Mouse (Mus musculus): ENCODE results near the gene Trabd.
A peak's percentile ranks its signal among the peaks of the same experiment; 100 is the strongest.

Trabd gene

GRCm38 (mm10) chr15:89078208-89078836 lies 3.4 kb downstream of the Trabd start:
- no peak for DNase-seq

- DNase-seq: no peak
Observed at GRCm38 (mm10) chr15:89083906-89084305, 9.0 kb downstream of the Trabd start.

GRCm38 (mm10) chr15:89084826-89085225 lies 9.9 kb downstream of the Trabd start:
- DNase-seq: no peak

- DNase-seq: peak; percentile 88
Observed at GRCm38 (mm10) chr15:89088607-89089247, 13.8 kb downstream of the Trabd start, which contains the start of gene Selenoo. TSS of gene Selenoo (plus strand) at chr15:89089084.

GRCm38 (mm10) chr15:89089248-89090051 lies 14.5 kb downstream of the Trabd start:
- DNase-seq: no peak

GRCm38 (mm10) chr15:89090662-89091061 lies 15.7 kb downstream of the Trabd start:
- no peak for DNase-seq

- DNase-seq: no peak
Observed at GRCm38 (mm10) chr15:89092181-89092580, 17.3 kb downstream of the Trabd start.

- DNase-seq: no peak
Observed at GRCm38 (mm10) chr15:89097450-89097849, 22.5 kb downstream of the Trabd start.

- DNase-seq: no peak
Observed at GRCm38 (mm10) chr15:89098616-89099015, 23.7 kb downstream of the Trabd start.

- DNase-seq: no peak
Observed at GRCm38 (mm10) chr15:89100823-89101222, 25.9 kb downstream of the Trabd start.

- DNase-seq: no peak
Observed at GRCm38 (mm10) chr15:89102646-89103045, 27.7 kb downstream of the Trabd start.

GRCm38 (mm10) chr15:89103921-89104320 lies 29.0 kb downstream of the Trabd start:
- DNase-seq: no peak

GRCm38 (mm10) chr15:89104425-89104824 lies 29.5 kb downstream of the Trabd start:
- DNase-seq: no peak

- DNase-seq: no peak
Observed at GRCm38 (mm10) chr15:89106073-89106472, 31.1 kb downstream of the Trabd start.

GRCm38 (mm10) chr15:89106976-89107375 lies 32.1 kb downstream of the Trabd start:
- DNase-seq: no peak

- no peak for DNase-seq
Observed at GRCm38 (mm10) chr15:89110147-89110546, 35.2 kb downstream of the Trabd start.

GRCm38 (mm10) chr15:89118007-89118406 lies 43.1 kb downstream of the Trabd start:
- DNase-seq: no peak

- DNase-seq: peak; percentile 94
Observed at GRCm38 (mm10) chr15:89122649-89123366, 47.9 kb downstream of the Trabd start, which contains the start of gene Tubgcp6. TSS of gene Tubgcp6 (minus strand) at chr15:89123112.

- DNase-seq: peak; percentile 75
Observed at GRCm38 (mm10) chr15:89123595-89123994, 48.7 kb downstream of the Trabd start.

- no peak for DNase-seq
Observed at GRCm38 (mm10) chr15:89124312-89124711, 49.4 kb downstream of the Trabd start.

GRCm38 (mm10) chr15:89125351-89125750 lies 50.4 kb downstream of the Trabd start:
- DNase-seq: no peak

- no peak for DNase-seq
Observed at GRCm38 (mm10) chr15:89126622-89127021, 51.7 kb downstream of the Trabd start.

GRCm38 (mm10) chr15:89127364-89127940 lies 52.5 kb downstream of the Trabd start:
- DNase-seq: no peak

Measured in right cerebral cortex, postnatal 14 days (tissue).